10 mouse cellular contexts compared by ENCODE assay signal in genomic region chr1:160210566-160210965, GRCm38 (mm10). TPM values are rescaled to one million over a fixed set of nuclear protein-coding genes. Genes with fewer than 3 reads are reported as not detected.
DNase-seq lines count a peak whose midpoint lies in the region; ATAC-seq and TF ChIP-seq lines count a peak whose summit lies in the region.
"Had no signal": no experiment of that assay in that cellular context is flagged by ENCODE, and none has a peak within 500 bp of the region (broad histone marks: within the 10 kb centered on the region; RNA-seq: fewer than 3 reads in every experiment).

No protein-coding gene starts in this region.

- ATAC-seq in embryonic facial prominence, embryonic 13.5 days (ENCODE audit: insufficient number of reproducible peaks, insufficient read depth, low FRiP score, low TSS enrichment, low read depth): no peak
- no peak for ATAC-seq in hindbrain, postnatal 0 days

- H3K9ac ChIP-seq in embryonic facial prominence, embryonic 13.5 days: no peak overlapping the region
- no peak overlapping the region for H3K9ac ChIP-seq in hindbrain, postnatal 0 days (replicated peaks; ENCODE audit: low read length)

- H3K4me1 ChIP-seq in embryonic facial prominence, embryonic 13.5 days: peaks cover 17% of the 10 kb centered on the region
- H3K4me1 ChIP-seq in hindbrain, postnatal 0 days (ENCODE audit: insufficient read depth, low read length): peaks cover 18% of the 10 kb centered on the region

- no peak for TF ChIP-seq CTCF in left cerebral cortex, adult 2 months (IDR thresholded peaks at IDR 0.05)
- no peak for TF ChIP-seq CTCF in hindbrain, postnatal 0 days (IDR thresholded peaks at IDR 0.05; ENCODE audit: low read depth)

- peaks cover 63% of the 10 kb centered on the region for H3K79me2 ChIP-seq in myocyte (ENCODE audit: control insufficient read depth, insufficient read depth)

- no peak for DNase-seq in left cerebral cortex, adult 2 months (ENCODE audit: extremely low spot score in 1 of 2, low spot score in 2 of 2)
- no peak for DNase-seq in left cerebral cortex, postnatal 4 days
- no peak for DNase-seq in hindbrain, postnatal 0 days (ENCODE audit: low spot score)
- no peak for DNase-seq in gastrocnemius, adult 8-10 months (ENCODE audit: low spot score in 2 of 2)
- DNase-seq in right cerebral cortex, postnatal 36 days (ENCODE audit: low spot score in 2 of 2): no peak
- DNase-seq in gastrocnemius, postnatal 14 days: no peak
- DNase-seq: layer of hippocampus, adult 9-11 months; thymus, adult 18-20 months had no signal

- H3K27me3 ChIP-seq in embryonic facial prominence, embryonic 13.5 days: no peaks in the 10 kb centered on the region
- H3K27me3 ChIP-seq in hindbrain, postnatal 0 days (ENCODE audit: insufficient read depth, low read length): no peaks in the 10 kb centered on the region
- H3K27me3 ChIP-seq in myocyte (ENCODE audit: control insufficient read depth, insufficient read depth, insufficient read length): no peaks in the 10 kb centered on the region

- no peak for TF ChIP-seq POLR2A in myocyte (IDR thresholded peaks at IDR 0.05; ENCODE audit: insufficient read length, low read depth)

- no peaks in the 10 kb centered on the region for H3K9me3 ChIP-seq in embryonic facial prominence, embryonic 13.5 days
- no peaks in the 10 kb centered on the region for H3K9me3 ChIP-seq in hindbrain, postnatal 0 days (ENCODE audit: low read length)

- peak overlapping the region; percentile 71; the same call in 1 of the 2 replicates for H3K4me3 ChIP-seq in left cerebral cortex, adult 2 months
- H3K4me3 ChIP-seq in embryonic facial prominence, embryonic 13.5 days: peak overlapping the region; percentile 67
- H3K4me3 ChIP-seq in hindbrain, postnatal 0 days (ENCODE audit: low read length): peak overlapping the region; percentile 87
- peak overlapping the region; percentile 70 for H3K4me3 ChIP-seq in myocyte

- 68% methylated on average over 3 of the region's 3 CpGs for WGBS in embryonic facial prominence, embryonic 13.5 days
- 42% methylated on average over 3 of the region's 3 CpGs for WGBS in hindbrain, postnatal 0 days

- intact Hi-C loops in left cerebral cortex, adult 2 months (cut with DNase I): loop anchor here (1.0 to 5.0 kb wide), 2 partner anchors 13 to 167 kb away; no protein-coding TSS in a partner anchor
- intact Hi-C loops in left cerebral cortex, postnatal 4 days (cut with DNase I): loop anchor here (10.0 kb wide), 1 partner anchor 504 kb away; no protein-coding TSS in a partner anchor
- intact Hi-C loops in gastrocnemius, postnatal 14 days (cut with DNase I; ENCODE audit: low total_unique reads): no loop called here

- H3ac ChIP-seq in myocyte (ENCODE audit: control insufficient read depth, insufficient read length): no peak overlapping the region

- peaks cover 24% of the 10 kb centered on the region for H3K36me3 ChIP-seq in embryonic facial prominence, embryonic 13.5 days
- peaks cover 18% of the 10 kb centered on the region; the same call in 1 of the 2 replicates for H3K36me3 ChIP-seq in hindbrain, postnatal 0 days (ENCODE audit: insufficient read depth, low read length)
- peaks cover 15% of the 10 kb centered on the region for H3K36me3 ChIP-seq in myocyte (ENCODE audit: control insufficient read depth, insufficient read depth)

- peak overlapping the region; percentile 74 for H3K4me2 ChIP-seq in embryonic facial prominence, embryonic 13.5 days
- peak overlapping the region; percentile 86 for H3K4me2 ChIP-seq in hindbrain, postnatal 0 days (ENCODE audit: low read depth, low read length)
- H3K4me2 ChIP-seq in myocyte (ENCODE audit: low read depth): peak overlapping the region; percentile 81

- H3K27ac ChIP-seq in left cerebral cortex, adult 2 months: no peak overlapping the region
- no peak overlapping the region for H3K27ac ChIP-seq in embryonic facial prominence, embryonic 13.5 days
- H3K27ac ChIP-seq in hindbrain, postnatal 0 days: no peak overlapping the region

TF ChIP-seq in myocyte, 11 proteins besides CTCF, POLR2A, EP300 and RAD21:
- TF ChIP-seq MYOG (IDR thresholded peaks at IDR 0.05; ENCODE audit: control insufficient read depth in 1 of 3, insufficient read depth in 1 of 3, insufficient read length in 2 of 3, low read depth in 2 of 3) (no peak), MYOD1 (IDR thresholded peaks at IDR 0.05; ENCODE audit: control insufficient read depth in 1 of 3, insufficient read length in 2 of 3, low read depth in 2 of 3) (no peak), REST (IDR thresholded peaks at IDR 0.05; ENCODE audit: insufficient read depth, insufficient read length) (no peak), USF1 (IDR thresholded peaks at IDR 0.05; ENCODE audit: low read depth) (no peak), SRF (IDR thresholded peaks at IDR 0.05; ENCODE audit: control insufficient read depth, insufficient read length, low read depth) (no peak), TCF3 (IDR thresholded peaks at IDR 0.05; ENCODE audit: insufficient read length, low read depth) (no peak), MAX (IDR thresholded peaks at IDR 0.05; ENCODE audit: low read depth) (no peak), POLR2AphosphoS2 (IDR thresholded peaks at IDR 0.05; ENCODE audit: insufficient read length, low read depth) (no peak), TCF12 (IDR thresholded peaks at IDR 0.05; ENCODE audit: insufficient read depth, poor library complexity, severe bottlenecking) (no peak), E2F4 (IDR thresholded peaks at IDR 0.05; ENCODE audit: insufficient read depth) (no peak), CEBPB (IDR thresholded peaks at IDR 0.05; ENCODE audit: insufficient read depth, poor library complexity, severe bottlenecking) (no peak)

RNA-seq across cellular contexts. Expression of gene Cacybp, which starts 2.1 kb away (rescaled TPM):
- total RNA-seq in left cerebral cortex, adult 2 months (2021): 10 to 100 TPM; 85.3 to 87.5 TPM
- 100 to 1,000 TPM; 122 to 128 TPM for total RNA-seq in left cerebral cortex, postnatal 4 days (2021)
- 223 and 260 TPM in 2 replicates for polyA plus RNA-seq in embryonic facial prominence, embryonic 13.5 days (2015; fragmentation: Nextera tagmentation; extraction: Ambion mirVana)
- total RNA-seq in hindbrain, postnatal 0 days (2014; rRNA removed): 49.5 and 76.6 TPM in 2 replicates
- 316 and 317 TPM in 2 replicates for polyA plus RNA-seq in hindbrain, postnatal 0 days (2015; fragmentation: Nextera tagmentation; extraction: Ambion mirVana)
- polyA plus RNA-seq in myocyte (2012; fragmentation: generic; extraction: Trizol): 39.9 TPM
- 10 to 100 TPM; 52.4 to 67.6 (median 60.6) TPM for total RNA-seq in gastrocnemius, adult 8-10 months (2022)
- 10 to 100 TPM; 33.6 to 37.9 TPM for total RNA-seq in gastrocnemius, postnatal 14 days (2021)

RNA-seq across cellular contexts. Expression of gene Mrps14, which starts 15.6 kb away (rescaled TPM):
- 10 to 100 TPM; 62.4 to 78.7 TPM for total RNA-seq in left cerebral cortex, adult 2 months (2021)
- total RNA-seq in left cerebral cortex, postnatal 4 days (2021): 10 to 100 TPM; 41.1 to 48.1 TPM
- polyA plus RNA-seq in embryonic facial prominence, embryonic 13.5 days (2015; fragmentation: Nextera tagmentation; extraction: Ambion mirVana): 252 and 254 TPM in 2 replicates
- total RNA-seq in hindbrain, postnatal 0 days (2014; rRNA removed): 7.3 and 16.9 TPM in 2 replicates
- polyA plus RNA-seq in hindbrain, postnatal 0 days (2015; fragmentation: Nextera tagmentation; extraction: Ambion mirVana): 138 and 149 TPM in 2 replicates
- 72.2 TPM for polyA plus RNA-seq in myocyte (2012; fragmentation: generic; extraction: Trizol)
- total RNA-seq in gastrocnemius, adult 8-10 months (2022): 10 to 100 TPM; 74.2 to 82.8 (median 81.0) TPM
- 10 to 100 TPM; 76.2 to 80.1 TPM for total RNA-seq in gastrocnemius, postnatal 14 days (2021)

RNA-seq across cellular contexts. Expression of gene Tnn, which starts 57.2 kb away (rescaled TPM):
- under 1 TPM; 0.37 to 0.48 TPM for total RNA-seq in left cerebral cortex, adult 2 months (2021)
- total RNA-seq in left cerebral cortex, postnatal 4 days (2021): under 1 TPM; 0.62 to 0.95 TPM
- 7.8 and 14.1 TPM in 2 replicates for polyA plus RNA-seq in embryonic facial prominence, embryonic 13.5 days (2015; fragmentation: Nextera tagmentation; extraction: Ambion mirVana)
- total RNA-seq in hindbrain, postnatal 0 days (2014; rRNA removed): 0.84 and 1.0 TPM in 2 replicates
- polyA plus RNA-seq in hindbrain, postnatal 0 days (2015; fragmentation: Nextera tagmentation; extraction: Ambion mirVana): 0.09 and 0.10 TPM in 2 replicates
- not detected for polyA plus RNA-seq in myocyte (2012; fragmentation: generic; extraction: Trizol)
- not detected for total RNA-seq in gastrocnemius, adult 8-10 months (2022)
- total RNA-seq in gastrocnemius, postnatal 14 days (2021): under 1 TPM in 1 of 2 experiments, not detected in 1; 0.04 TPM
